Mouse (Mus musculus) testis, adult 2 months (tissue): ENCODE results near the gene Gm10031. TPM values are rescaled to one million over a fixed set of nuclear protein-coding genes. Genes with fewer than 3 reads are reported as not detected.
"Not testable (repeated sequence)": the region's sequence is repeated elsewhere in the genome, so short reads cannot be mapped to it uniquely, and the experiment has no call there.

ENCODE experiments used
- H3K27ac ChIP-seq: fragments of 200-500 bp; 2 replicates; pipeline ENCODE4 v1.5.1; 2012; ENCODE audit warnings: low read depth, low read length; ENCODE audit not compliant: control insufficient read depth, insufficient read depth
- H3K27me3 ChIP-seq: fragments of 200-500 bp; 2 replicates; pipeline ENCODE4 v1.6.1; 2012; ENCODE audit warnings: mild to moderate bottlenecking, low read length, moderate library complexity; ENCODE audit not compliant: control insufficient read depth, insufficient read depth
- H3K36me3 ChIP-seq: fragments of 200-500 bp; 2 replicates; pipeline ENCODE4 v1.6.1; 2012; ENCODE audit warnings: mild to moderate bottlenecking, low read length; ENCODE audit not compliant: control insufficient read depth, insufficient read depth
- H3K4me1 ChIP-seq: fragments of 200-500 bp; 2 replicates; pipeline ENCODE4 v1.6.1; 2012; ENCODE audit warnings: low read length; ENCODE audit not compliant: control insufficient read depth, insufficient read depth
- H3K4me3 ChIP-seq: fragments of 200-500 bp; 2 replicates; pipeline ENCODE4 v1.5.1; 2012; ENCODE audit warnings: low read depth, mild to moderate bottlenecking, low read length, moderate library complexity, mixed read lengths; ENCODE audit not compliant: control insufficient read depth
- CTCF ChIP-seq: fragments of 200-500 bp; IDR thresholded peaks from 2 replicates; pipeline ENCODE4 v1.5.1; 2012; ENCODE audit warnings: low read depth, mild to moderate bottlenecking, inconsistent platforms, low read length, moderate library complexity; ENCODE audit not compliant: control insufficient read depth, insufficient read depth, insufficient replicate concordance
- POLR2A ChIP-seq: fragments of 200-500 bp; IDR thresholded peaks from 2 replicates; pipeline ENCODE4 v1.6.1; 2012; ENCODE audit warnings: low read depth, mild to moderate bottlenecking, inconsistent platforms, low read length, moderate library complexity; ENCODE audit not compliant: control insufficient read depth
- polyA plus RNA-seq: library from polyadenylated mRNA; depleted of rRNA; stranded (reverse); fragments of >200 nt; gene quantifications from 2 replicates; pipeline ENCODE4 v1.2.3, GENCODE M21; 2012; rRNA removed

Gm10031 gene
- 4.0 and 4.3 TPM in 2 replicates for polyA plus RNA-seq

DNA sequence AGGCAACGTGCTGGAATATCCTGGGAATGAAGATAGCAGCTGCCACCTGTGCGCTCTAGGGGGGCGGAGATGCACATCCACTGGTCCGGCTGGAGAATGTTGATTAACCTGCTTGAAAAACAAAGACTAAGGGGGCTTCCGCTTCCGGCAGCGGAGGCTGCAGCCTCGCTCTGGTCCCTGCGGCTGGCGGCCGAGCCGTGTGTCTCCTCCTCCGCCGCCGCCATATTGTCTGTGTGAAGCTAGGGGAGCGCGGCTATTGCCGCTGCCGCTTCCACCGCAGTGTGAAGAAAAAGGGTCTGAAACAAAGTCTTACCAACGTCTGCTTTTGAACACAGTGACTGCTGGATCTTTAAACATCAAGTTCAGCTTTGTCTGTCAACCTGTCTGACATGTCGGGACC, at the start of gene Gm10031:
Gene Gm10031 (plus strand): TSS at position 171 of the 400 bp plus-strand sequence.
- H3K27ac ChIP-seq, H3K27me3 ChIP-seq, H3K36me3 ChIP-seq, H3K4me3 ChIP-seq, H3K4me1 ChIP-seq: not testable (repeated sequence)

DNA sequence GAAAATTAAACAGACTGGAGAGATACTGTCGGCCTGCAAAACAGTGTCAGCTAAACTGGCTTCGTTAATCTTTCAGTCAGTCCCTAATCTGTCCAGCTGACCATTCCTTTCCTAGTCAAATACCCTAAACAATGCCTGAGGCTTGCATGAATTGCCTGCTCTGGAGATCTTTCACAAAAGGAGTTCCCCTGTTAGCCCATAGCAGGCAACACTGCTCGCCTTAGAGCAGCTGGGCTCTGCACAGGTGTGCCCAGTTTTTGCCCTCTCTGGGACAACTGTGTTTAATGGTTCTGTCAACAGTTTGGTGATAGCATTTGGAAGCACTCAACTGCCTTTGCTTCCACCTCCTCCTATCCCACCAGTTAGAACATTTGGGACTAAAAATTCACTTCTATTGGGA, 49.0 kb upstream of the Gm10031 start:
- Histone ChIP-seq H3K27ac (peak overlapping the region; percentile 30; the same call in 1 of the 2 replicates), H3K4me3 (no peak overlapping the region; the same call in 1 of the 2 replicates), H3K36me3 (no peaks in the 10 kb centered on the region), H3K27me3 (no peaks in the 10 kb centered on the region), H3K4me1 (peaks cover 6% of the 10 kb centered on the region)
- TF ChIP-seq POLR2A (no peak), CTCF (no peak)

DNA sequence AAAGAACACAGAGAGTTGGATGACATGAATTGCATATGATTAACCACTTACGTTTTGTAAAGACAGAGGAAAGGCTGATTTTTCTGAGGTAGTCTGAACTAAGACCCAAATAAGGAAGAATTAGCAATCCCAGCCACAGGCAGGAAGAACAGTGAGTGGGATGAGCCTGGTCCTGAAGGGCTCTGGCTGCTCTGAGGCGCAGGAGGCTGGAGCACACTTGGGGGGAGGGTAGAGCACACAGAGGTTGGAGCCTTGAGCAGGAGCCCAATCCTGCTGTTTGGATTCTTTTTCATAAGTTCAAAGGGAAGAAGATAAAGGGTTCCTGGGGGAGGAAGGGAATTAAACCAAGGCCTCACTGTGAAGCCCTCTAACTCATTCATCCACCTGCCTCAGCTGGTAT, 47.8 kb upstream of the Gm10031 start:
- Histone ChIP-seq H3K27ac (no peak overlapping the region), H3K4me3 (no peak overlapping the region), H3K27me3 (no peaks in the 10 kb centered on the region), H3K36me3 (no peaks in the 10 kb centered on the region), H3K4me1 (peaks cover 6% of the 10 kb centered on the region)
- TF ChIP-seq CTCF (no peak), POLR2A (no peak)

DNA sequence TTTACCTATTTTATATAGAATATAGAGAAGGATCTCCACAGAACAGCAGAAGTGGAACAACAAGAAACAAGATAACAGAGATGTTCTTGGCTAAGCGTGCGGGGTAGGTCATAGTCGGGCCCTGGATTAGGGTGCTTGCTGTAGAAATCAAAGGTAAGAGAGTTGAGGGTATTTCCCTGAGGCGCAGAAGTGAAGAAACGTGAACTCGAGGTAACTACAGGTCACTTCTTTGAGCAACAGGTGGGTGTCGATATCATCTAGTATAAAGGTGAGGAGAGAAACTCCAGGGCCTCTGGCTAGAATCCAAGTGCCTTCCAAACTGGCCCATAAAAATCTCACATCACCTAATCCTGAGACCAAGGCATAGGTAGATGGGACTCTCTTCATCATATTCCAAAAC, 47.3 kb upstream of the Gm10031 start:
- H3K36me3 ChIP-seq = no peaks in the 10 kb centered on the region
- no peak overlapping the region for H3K27ac ChIP-seq
- no peaks in the 10 kb centered on the region for H3K27me3 ChIP-seq
- TF ChIP-seq POLR2A = no peak
- TF ChIP-seq CTCF = no peak
- peaks cover 6% of the 10 kb centered on the region for H3K4me1 ChIP-seq
- no peak overlapping the region for H3K4me3 ChIP-seq

DNA sequence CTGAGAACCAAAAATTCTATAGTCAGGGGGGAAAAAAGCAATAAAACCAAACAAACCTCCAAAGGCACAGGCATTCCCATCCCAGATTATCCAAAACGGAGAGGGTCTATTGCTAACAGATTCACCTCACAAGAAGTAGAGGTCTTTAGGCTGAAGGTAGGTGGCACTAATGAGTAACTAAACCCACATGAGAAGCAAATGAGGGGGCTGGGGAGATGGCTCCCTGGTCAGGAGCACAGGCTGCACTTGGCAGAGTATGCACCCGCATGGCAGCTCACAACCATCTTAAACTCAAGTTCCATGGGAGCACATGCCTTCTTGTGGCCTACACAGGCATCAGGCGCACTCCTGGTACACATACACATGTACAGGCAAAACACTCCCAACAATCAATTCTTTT, 42.0 kb upstream of the Gm10031 start:
- Histone ChIP-seq H3K27ac (no peak overlapping the region), H3K4me3 (no peak overlapping the region)
- TF ChIP-seq CTCF (no peak), POLR2A (no peak)

DNA sequence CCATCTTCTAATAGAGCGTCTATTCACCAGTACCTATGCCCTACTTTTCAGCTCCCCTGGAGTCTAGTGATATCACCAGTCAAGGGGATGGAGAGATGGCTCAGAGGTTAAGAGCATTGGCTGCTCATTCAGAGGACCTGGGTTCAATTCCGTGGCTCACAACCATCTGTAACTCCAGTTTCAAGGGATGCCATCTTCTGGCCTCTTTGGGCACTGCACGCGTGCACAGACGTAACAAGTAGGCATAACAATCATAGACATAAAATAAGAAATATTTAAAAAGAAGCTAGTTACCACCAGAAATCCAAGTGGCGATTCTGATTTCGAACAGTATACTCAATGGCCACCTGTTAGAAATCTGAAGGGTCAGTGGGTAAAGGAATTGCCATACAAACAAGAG, 36.3 kb upstream of the Gm10031 start:
- no peaks in the 10 kb centered on the region for H3K27me3 ChIP-seq
- no peak overlapping the region for H3K27ac ChIP-seq
- no peak overlapping the region for H3K4me3 ChIP-seq
- TF ChIP-seq POLR2A = no peak
- TF ChIP-seq CTCF = no peak
- H3K4me1 ChIP-seq = no peaks in the 10 kb centered on the region
- H3K36me3 ChIP-seq = no peaks in the 10 kb centered on the region

More for the DNA sequence above, 42.0 kb upstream of the Gm10031 start:
- H3K36me3 ChIP-seq = no peaks in the 10 kb centered on the region
- no peaks in the 10 kb centered on the region for H3K27me3 ChIP-seq
- no peaks in the 10 kb centered on the region for H3K4me1 ChIP-seq

DNA sequence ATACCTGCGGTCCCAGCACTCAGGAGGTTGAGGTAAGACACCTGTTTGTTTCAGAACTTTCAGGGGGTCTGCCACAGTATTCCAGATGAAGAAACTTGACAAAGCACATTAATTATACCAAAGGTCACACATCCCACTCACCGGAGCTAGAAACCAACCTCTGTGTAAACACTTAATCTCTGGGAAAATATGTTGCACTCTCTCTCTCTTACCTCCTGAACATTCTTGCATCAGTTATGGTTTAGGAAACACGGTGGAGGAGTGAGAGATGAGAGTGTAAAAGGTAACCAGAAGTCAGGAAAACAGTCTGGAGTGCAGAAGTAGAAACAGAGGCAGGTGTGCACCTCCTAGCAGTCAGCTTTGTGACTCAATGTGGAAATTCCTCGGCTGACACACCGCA, 35.8 kb upstream of the Gm10031 start:
- Histone ChIP-seq H3K36me3 (no peaks in the 10 kb centered on the region), H3K4me3 (no peak overlapping the region), H3K27ac (no peak overlapping the region), H3K27me3 (no peaks in the 10 kb centered on the region), H3K4me1 (no peaks in the 10 kb centered on the region)
- TF ChIP-seq POLR2A (no peak), CTCF (no peak)

DNA sequence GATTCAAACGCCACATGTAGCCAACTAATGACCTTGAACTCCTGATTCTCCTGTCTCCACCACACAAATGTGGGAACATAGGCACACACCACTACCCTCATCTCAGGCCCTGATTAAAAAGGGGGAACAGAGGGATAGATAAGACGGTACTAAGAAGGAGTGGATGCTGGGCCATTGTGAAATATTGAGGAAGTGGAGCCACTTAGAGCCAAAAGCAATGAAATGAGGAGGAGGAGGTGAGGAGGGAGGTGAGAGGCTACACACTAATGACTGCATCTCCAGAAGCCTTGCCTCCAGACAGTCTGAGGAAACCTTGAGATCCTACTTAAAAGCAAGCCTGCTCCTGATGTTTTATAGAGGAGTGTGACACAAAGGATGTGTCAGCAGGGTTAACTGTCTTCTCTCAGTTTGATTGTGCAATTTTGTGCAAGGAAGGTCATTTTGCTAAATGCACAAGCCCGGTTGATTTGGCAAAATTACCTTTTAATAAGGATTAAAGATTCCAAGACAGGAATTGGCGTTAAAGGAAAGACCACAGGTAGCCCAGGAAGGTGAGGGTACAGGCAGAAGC, 32.5 kb upstream of the Gm10031 start:
- H3K27me3 ChIP-seq = no peaks in the 10 kb centered on the region
- H3K4me3 ChIP-seq = no peak overlapping the region
- no peaks in the 10 kb centered on the region for H3K36me3 ChIP-seq
- H3K4me1 ChIP-seq = no peaks in the 10 kb centered on the region
- H3K27ac ChIP-seq = peak overlapping the region; percentile 46; the same call in 1 of the 2 replicates
- TF ChIP-seq CTCF (no peak), POLR2A (no peak)
